Mouse (Mus musculus) hindbrain, embryonic 16.5 days (tissue): ENCODE data around the gene Trip12. TPM values are rescaled to one million over a fixed set of nuclear protein-coding genes. Genes with fewer than 3 reads are reported as not detected.

ENCODE experiments used
- ATAC-seq: fragments of 200-750 bp; cut with Nextera tagmentation; 2 replicates; pipeline ENCODE4 v1.8.0; 2017; ENCODE audit warnings: moderate TSS enrichment, moderate library complexity
- H3K27ac ChIP-seq: fragments of 300-500 bp; sonication (generic); 2 replicates; pipeline ENCODE4 v1.5.1; 2014; ENCODE audit warnings: low read depth, mild to moderate bottlenecking, control low read depth, low read length, moderate library complexity
- H3K27me3 ChIP-seq: fragments of 300-500 bp; sonication (generic); replicated peaks from 2 replicates; pipeline ENCODE4 v1.6.1; 2014; ENCODE audit warnings: low read length; ENCODE audit not compliant: control insufficient read depth, insufficient read depth
- H3K36me3 ChIP-seq: fragments of 300-500 bp; sonication (generic); 2 replicates; pipeline ENCODE4 v1.6.1; 2014; ENCODE audit warnings: mild to moderate bottlenecking, low read length, moderate library complexity, mixed read lengths; ENCODE audit not compliant: control insufficient read depth, insufficient read depth
- H3K4me1 ChIP-seq: fragments of 300-500 bp; sonication (generic); 2 replicates; pipeline ENCODE4 v1.6.1; 2014; ENCODE audit warnings: low read depth, low read length; ENCODE audit not compliant: control insufficient read depth, insufficient read depth
- H3K4me2 ChIP-seq: fragments of 300-500 bp; sonication (generic); 2 replicates; pipeline ENCODE4 v1.6.1; 2014; ENCODE audit warnings: mild to moderate bottlenecking, low read length, control low read depth, moderate library complexity
- H3K4me3 ChIP-seq: fragments of 300-500 bp; sonication (generic); 2 replicates; pipeline ENCODE4 v1.5.1; 2014; ENCODE audit warnings: mild to moderate bottlenecking, low read length, control low read depth, moderate library complexity
- H3K9ac ChIP-seq: fragments of 300-500 bp; sonication (generic); 2 replicates; pipeline ENCODE4 v1.6.1; 2014; ENCODE audit warnings: low read depth, mild to moderate bottlenecking, control low read depth, low read length, moderate library complexity
- H3K9me3 ChIP-seq: fragments of 300-500 bp; sonication (generic); 2 replicates; pipeline ENCODE4 v1.6.1; 2014; ENCODE audit warnings: mild to moderate bottlenecking, low read length, moderate library complexity; ENCODE audit not compliant: control insufficient read depth
- WGBS: fragments of 180-500 bp; shearing (Covaris S2); extraction: QIAGEN DNeasy Blood & Tissue Kit; methylation state at CpG from one replicate; pipeline ENCODE4 v1.1.7; 2014; 5-methylcytosine and 5-hydroxymethylcytosine counted together
- polyA plus RNA-seq: library from polyadenylated mRNA; unstranded; fragments of >200 nt; fragmentation: Nextera tagmentation; extraction: Ambion mirVana; gene quantifications from 2 replicates; pipeline ENCODE4 v1.2.1, GENCODE M21; 2015

Trip12 gene
- polyA plus RNA-seq, 1 experiment from 2014 or later, result 37.6 TPM

GRCm38 (mm10) chr1:84849804-84850203, 9.5 kb upstream of the Trip12 start:
- H3K4me2 ChIP-seq, result no peak overlapping the region
- H3K27me3 ChIP-seq, result no peaks in the 10 kb centered on the region
- ATAC-seq, result no peak
- H3K4me1 ChIP-seq, result no peaks in the 10 kb centered on the region
- H3K9ac ChIP-seq, result no peak overlapping the region
- H3K4me3 ChIP-seq, result no peak overlapping the region
- 96% methylated on average over 7 of the region's 7 CpGs for WGBS
- no peak overlapping the region for H3K27ac ChIP-seq
- no peaks in the 10 kb centered on the region for H3K9me3 ChIP-seq
- no peaks in the 10 kb centered on the region for H3K36me3 ChIP-seq

- no peaks in the 10 kb centered on the region for H3K9me3 ChIP-seq
- no peak overlapping the region for H3K4me3 ChIP-seq
- no peak overlapping the region for H3K4me2 ChIP-seq
- WGBS, result 94% methylated on average over 6 of the region's 6 CpGs
- no peaks in the 10 kb centered on the region for H3K36me3 ChIP-seq
- H3K27ac ChIP-seq, result no peak overlapping the region
- no peaks in the 10 kb centered on the region for H3K27me3 ChIP-seq
- no peaks in the 10 kb centered on the region for H3K4me1 ChIP-seq
- no peak for ATAC-seq
- H3K9ac ChIP-seq, result no peak overlapping the region
These were observed 8.6 kb upstream of the Trip12 start for GRCm38 (mm10) chr1:84848801-84849455.

GRCm38 (mm10) chr1:84848335-84848734, 8.0 kb upstream of the Trip12 start:
- Histone ChIP-seq H3K4me2 (no peak overlapping the region), H3K9me3 (no peaks in the 10 kb centered on the region), H3K27ac (no peak overlapping the region), H3K4me1 (no peaks in the 10 kb centered on the region), H3K36me3 (no peaks in the 10 kb centered on the region), H3K4me3 (no peak overlapping the region), H3K9ac (no peak overlapping the region), H3K27me3 (no peaks in the 10 kb centered on the region)
- ATAC-seq, result no peak
- WGBS, result 98% methylated on average over 3 of the region's 3 CpGs

- 90% methylated on average over 7 of the region's 7 CpGs for WGBS
- Histone ChIP-seq H3K4me1 (no peaks in the 10 kb centered on the region), H3K4me2 (no peak overlapping the region), H3K36me3 (no peaks in the 10 kb centered on the region), H3K9me3 (no peaks in the 10 kb centered on the region), H3K9ac (no peak overlapping the region), H3K27me3 (no peaks in the 10 kb centered on the region), H3K27ac (no peak overlapping the region), H3K4me3 (no peak overlapping the region)
- no peak for ATAC-seq
These were observed 7.4 kb upstream of the Trip12 start for GRCm38 (mm10) chr1:84847698-84848097.

GRCm38 (mm10) chr1:84843366-84843765, 3.0 kb upstream of the Trip12 start:
- ATAC-seq, result no peak
- H3K27me3 ChIP-seq, result no peaks in the 10 kb centered on the region
- H3K9ac ChIP-seq, result no peak overlapping the region
- H3K4me1 ChIP-seq, result peaks cover 7% of the 10 kb centered on the region
- no peak overlapping the region for H3K4me3 ChIP-seq
- 97% methylated on average over 2 of the region's 2 CpGs for WGBS
- no peak overlapping the region for H3K27ac ChIP-seq
- H3K4me2 ChIP-seq, result no peak overlapping the region
- H3K9me3 ChIP-seq, result no peaks in the 10 kb centered on the region
- H3K36me3 ChIP-seq, result no peaks in the 10 kb centered on the region

GRCm38 (mm10) chr1:84841061-84841460, 745 bp upstream of the Trip12 start:
- no peaks in the 10 kb centered on the region for H3K36me3 ChIP-seq
- H3K4me2 ChIP-seq, result peak overlapping the region; percentile 86
- no peaks in the 10 kb centered on the region for H3K9me3 ChIP-seq
- WGBS, result 73% methylated on average over 3 of the region's 3 CpGs
- no peak overlapping the region for H3K27ac ChIP-seq
- H3K4me1 ChIP-seq, result peaks cover 14% of the 10 kb centered on the region
- no peak for ATAC-seq
- peak overlapping the region; percentile 71 for H3K4me3 ChIP-seq
- no peaks in the 10 kb centered on the region for H3K27me3 ChIP-seq
- H3K9ac ChIP-seq, result no peak overlapping the region

- Histone ChIP-seq H3K27me3 (no peaks in the 10 kb centered on the region), H3K9me3 (no peaks in the 10 kb centered on the region), H3K4me3 (peak within 1 kb of the TSS; percentile 71), H3K36me3 (no peaks in the 10 kb centered on the region), H3K4me1 (peaks cover 14% of the 10 kb centered on the region), H3K4me2 (peak within 1 kb of the TSS; percentile 86), H3K27ac (peak within 1 kb of the TSS; percentile 97), H3K9ac (peak within 1 kb of the TSS; percentile 96)
- WGBS, result 2% methylated on average over 51 of the region's 54 CpGs
- peak; percentile 89 for ATAC-seq
These were observed 853 bp downstream of the Trip12 start, which contains the start of gene Fbxo36 for GRCm38 (mm10) chr1:84839309-84840017. TSS of gene Fbxo36 (plus strand) at chr1:84839841.

- Histone ChIP-seq H3K36me3 (no peaks in the 10 kb centered on the region), H3K27me3 (no peaks in the 10 kb centered on the region), H3K9ac (peak overlapping the region; percentile 96), H3K9me3 (no peaks in the 10 kb centered on the region), H3K27ac (peak overlapping the region; percentile 97), H3K4me2 (peak overlapping the region; percentile 62), H3K4me3 (peak overlapping the region; percentile 71), H3K4me1 (peaks cover 14% of the 10 kb centered on the region)
- ATAC-seq, result peak; percentile 72
- 0% methylated on average over 35 of the region's 44 CpGs for WGBS
These were observed 1.6 kb downstream of the Trip12 start for GRCm38 (mm10) chr1:84838621-84839151.

GRCm38 (mm10) chr1:84838156-84838555, 2.2 kb downstream of the Trip12 start:
- Histone ChIP-seq H3K27me3 (no peaks in the 10 kb centered on the region), H3K9ac (peak overlapping the region; percentile 96), H3K27ac (peak overlapping the region; percentile 97), H3K4me2 (peak overlapping the region; percentile 62), H3K9me3 (no peaks in the 10 kb centered on the region), H3K4me3 (peak overlapping the region; percentile 71), H3K36me3 (peaks cover under 1% of the 10 kb centered on the region; the same call in 1 of the 2 replicates), H3K4me1 (peaks cover 14% of the 10 kb centered on the region)
- peak; percentile 19 for ATAC-seq
- WGBS, result under 1% methylated on average over 22 of the region's 22 CpGs
